Mouse (Mus musculus) midbrain, embryonic 16.5 days (tissue): ENCODE measurements around the gene Gm49337. TPM values are rescaled to one million over a fixed set of nuclear protein-coding genes. Genes with fewer than 3 reads are reported as not detected.

Experiments used
- ATAC-seq: fragments of 200-750 bp; cut with Nextera tagmentation; 2 replicates; pipeline ENCODE4 v1.8.0; 2017; ENCODE audit warnings: moderate TSS enrichment
- H3K27ac ChIP-seq: fragments of 300-500 bp; sonication (generic); 2 replicates; pipeline ENCODE4 v1.5.1; 2014; ENCODE audit warnings: mild to moderate bottlenecking, low read length, mixed read lengths
- H3K27me3 ChIP-seq: fragments of 300-500 bp; sonication (generic); 2 replicates; pipeline ENCODE4 v1.6.1; 2014; ENCODE audit warnings: low read depth, low read length, mixed read lengths; ENCODE audit not compliant: control insufficient read depth, insufficient read depth
- H3K36me3 ChIP-seq: fragments of 300-500 bp; sonication (generic); 2 replicates; pipeline ENCODE4 v1.6.1; 2014; ENCODE audit warnings: mild to moderate bottlenecking, low read length, moderate library complexity, mixed read lengths; ENCODE audit not compliant: control insufficient read depth, insufficient read depth
- H3K4me1 ChIP-seq: fragments of 300-500 bp; sonication (generic); 2 replicates; pipeline ENCODE4 v1.6.1; 2014; ENCODE audit warnings: mild to moderate bottlenecking, low read length, mixed read lengths; ENCODE audit not compliant: control insufficient read depth, insufficient read depth
- H3K4me2 ChIP-seq: fragments of 300-500 bp; sonication (generic); 2 replicates; pipeline ENCODE4 v1.6.1; 2014; ENCODE audit warnings: mild to moderate bottlenecking, low read length, mixed read lengths
- H3K4me3 ChIP-seq: fragments of 300-500 bp; sonication (generic); 2 replicates; pipeline ENCODE4 v1.5.1; 2014; ENCODE audit warnings: low read depth, mild to moderate bottlenecking, low read length, moderate library complexity, mixed read lengths
- H3K9ac ChIP-seq: fragments of 300-500 bp; sonication (generic); 2 replicates; pipeline ENCODE4 v1.6.1; 2014; ENCODE audit warnings: low read depth, low read length, mixed read lengths
- H3K9me3 ChIP-seq: fragments of 300-500 bp; sonication (generic); replicated peaks from 2 replicates; pipeline ENCODE4 v1.6.1; 2014; ENCODE audit warnings: mild to moderate bottlenecking, low read length, mixed read lengths; ENCODE audit not compliant: control insufficient read depth, poor library complexity, severe bottlenecking
- WGBS: fragments of 180-500 bp; shearing (Covaris S2); extraction: QIAGEN DNeasy Blood & Tissue Kit; methylation state at CpG from one replicate; pipeline ENCODE4 v1.1.7; 2014; 5-methylcytosine and 5-hydroxymethylcytosine counted together
- polyA plus RNA-seq: library from polyadenylated mRNA; unstranded; fragments of >200 nt; fragmentation: Nextera tagmentation; extraction: Ambion mirVana; gene quantifications from 2 replicates; pipeline ENCODE4 v1.2.1, GENCODE M21; 2015

The Gm49337 gene
- polyA plus RNA-seq, 1 experiment from 2014 or later = not detected

GRCm38 (mm10) chr4:116168617-116169352, 4.4 kb upstream of the Gm49337 start:
- Histone ChIP-seq H3K4me1 (no peaks in the 10 kb centered on the region), H3K9me3 (no peaks in the 10 kb centered on the region), H3K27ac (no peak overlapping the region), H3K4me2 (no peak overlapping the region), H3K4me3 (no peak overlapping the region), H3K36me3 (no peaks in the 10 kb centered on the region), H3K27me3 (no peaks in the 10 kb centered on the region), H3K9ac (no peak overlapping the region)
- peak; percentile 68 for ATAC-seq
- WGBS = 83% methylated on average over 7 of the region's 8 CpGs

- Histone ChIP-seq H3K9ac (no peak overlapping the region), H3K4me2 (no peak overlapping the region), H3K9me3 (no peaks in the 10 kb centered on the region), H3K4me3 (no peak overlapping the region), H3K27ac (no peak overlapping the region), H3K36me3 (no peaks in the 10 kb centered on the region), H3K27me3 (no peaks in the 10 kb centered on the region), H3K4me1 (no peaks in the 10 kb centered on the region; the same call in 1 of the 2 replicates)
- WGBS = 70% methylated on average over 3 of the region's 3 CpGs
- ATAC-seq = no peak
Observed at GRCm38 (mm10) chr4:116169353-116169672, 3.9 kb upstream of the Gm49337 start.

- Histone ChIP-seq H3K27ac (no peak overlapping the region), H3K4me3 (no peak overlapping the region), H3K9ac (no peak overlapping the region), H3K4me2 (no peak overlapping the region), H3K9me3 (no peaks in the 10 kb centered on the region), H3K27me3 (no peaks in the 10 kb centered on the region), H3K4me1 (peaks cover 11% of the 10 kb centered on the region), H3K36me3 (no peaks in the 10 kb centered on the region)
- ATAC-seq = no peak
- 88% methylated on average over 4 of the region's 4 CpGs for WGBS
Observed at GRCm38 (mm10) chr4:116173752-116174151, 568 bp downstream of the Gm49337 start.

- Histone ChIP-seq H3K9ac (no peak overlapping the region), H3K27me3 (no peaks in the 10 kb centered on the region), H3K4me2 (no peak overlapping the region), H3K4me3 (no peak overlapping the region), H3K4me1 (peaks cover 11% of the 10 kb centered on the region), H3K9me3 (no peaks in the 10 kb centered on the region), H3K36me3 (no peaks in the 10 kb centered on the region), H3K27ac (no peak overlapping the region)
- no peak for ATAC-seq
- 46% methylated on average over 6 of the region's 6 CpGs for WGBS
Observed at GRCm38 (mm10) chr4:116174466-116175116, 1.4 kb downstream of the Gm49337 start.

GRCm38 (mm10) chr4:116175136-116175535, 2.0 kb downstream of the Gm49337 start:
- Histone ChIP-seq H3K36me3 (no peaks in the 10 kb centered on the region), H3K27me3 (no peaks in the 10 kb centered on the region), H3K9ac (no peak overlapping the region), H3K4me2 (no peak overlapping the region), H3K27ac (no peak overlapping the region), H3K4me3 (no peak overlapping the region), H3K4me1 (peaks cover 11% of the 10 kb centered on the region), H3K9me3 (no peaks in the 10 kb centered on the region)
- ATAC-seq = no peak

GRCm38 (mm10) chr4:116175711-116176542, 2.7 kb downstream of the Gm49337 start:
- no peaks in the 10 kb centered on the region for H3K9me3 ChIP-seq
- peak overlapping the region; percentile 60 for H3K27ac ChIP-seq
- no peaks in the 10 kb centered on the region for H3K36me3 ChIP-seq
- ATAC-seq = peak; percentile 49
- no peak overlapping the region for H3K4me3 ChIP-seq
- H3K27me3 ChIP-seq = no peaks in the 10 kb centered on the region
- H3K4me1 ChIP-seq = peaks cover 11% of the 10 kb centered on the region
- WGBS = 74% methylated on average over 7 of the region's 7 CpGs
- no peak overlapping the region; the same call in 1 of the 2 replicates for H3K4me2 ChIP-seq
- no peak overlapping the region for H3K9ac ChIP-seq

- no peaks in the 10 kb centered on the region for H3K9me3 ChIP-seq
- no peak overlapping the region for H3K4me3 ChIP-seq
- peak; percentile 81 for ATAC-seq
- 20% methylated on average over 10 of the region's 10 CpGs for WGBS
- peak overlapping the region; percentile 40 for H3K4me2 ChIP-seq
- H3K27me3 ChIP-seq = no peaks in the 10 kb centered on the region
- peaks cover 11% of the 10 kb centered on the region for H3K4me1 ChIP-seq
- H3K27ac ChIP-seq = peak overlapping the region; percentile 60; the same call in 1 of the 2 replicates
- H3K36me3 ChIP-seq = no peaks in the 10 kb centered on the region
- 0 out of 2 replicates have a peak overlapping the region, but pooled peaks have one; percentile 23 for H3K9ac ChIP-seq
Observed at GRCm38 (mm10) chr4:116176543-116176988, 3.4 kb downstream of the Gm49337 start.

GRCm38 (mm10) chr4:116177140-116177539, 4.0 kb downstream of the Gm49337 start:
- Histone ChIP-seq H3K4me3 (no peak overlapping the region), H3K27me3 (no peaks in the 10 kb centered on the region), H3K36me3 (no peaks in the 10 kb centered on the region), H3K9me3 (no peaks in the 10 kb centered on the region), H3K4me2 (peak overlapping the region; percentile 40; the same call in 1 of the 2 replicates), H3K9ac (no peak overlapping the region), H3K27ac (peak overlapping the region; percentile 23; the same call in 1 of the 2 replicates), H3K4me1 (peaks cover 11% of the 10 kb centered on the region)
- 22% methylated on average over 5 of the region's 5 CpGs for WGBS
- ATAC-seq = no peak
